Mouse (Mus musculus) Patski (cell line): ENCODE measurements around the gene Sox18. TPM values are rescaled to one million over a fixed set of nuclear protein-coding genes. Genes with fewer than 3 reads are reported as not detected.
A peak's percentile ranks its signal among the peaks of the same experiment; 100 is the strongest.

Source experiments
- ATAC-seq: fragments of 100-300 bp; one replicate; pipeline ENCODE4 v1.8.0; 2021
- CTCF ChIA-PET: fragments of 350-600 bp; sonication (Branson Sonifier 250); formaldehyde crosslinking; loops from one replicate; lab custom pipeline; 2022; ENCODE audit warnings: inconsistent platforms; lab: Charles Lee
- POLR2A ChIA-PET: fragments of 350-600 bp; sonication (Branson Sonifier 250); formaldehyde crosslinking; loops from one replicate; lab custom pipeline; 2022; ENCODE audit warnings: antibody characterized with exemption, inconsistent platforms; lab: Charles Lee
- DNase-seq: peaks from one replicate; pipeline ENCODE4 v3.0.0-alpha.2; 2011; ENCODE audit warnings: low read depth, low spot score
- H3K27me3 ChIP-seq: fragments of 371-371 bp; one replicate; pipeline ENCODE4 v1.5.1; 2021
- CTCF ChIP-seq: fragments of 100-300 bp; IDR thresholded peaks from one replicate; pipeline ENCODE4 v1.5.1; 2021
- in situ Hi-C: fragments of 300-500 bp; cut with MboI; formaldehyde crosslinking; loops from 3 replicates; pipeline ENCODE4 v1.11.1; 2018; ENCODE audit warnings: low pct_unique_long_range_greater_than_20kb, mixed read lengths
- polyA plus RNA-seq: library from polyadenylated mRNA; unstranded; gene quantifications from one replicate; pipeline ENCODE4 v1.2.3, GENCODE M21; 2021

The Sox18 gene
- polyA plus RNA-seq, 1 experiment from 2014 or later: 0.04 TPM

- POLR2A ChIA-PET: interaction anchor here (0.5 kb wide), 1 partner anchor 290 kb away, joined by 3 read pairs; no protein-coding TSS in a partner anchor
- no peak for DNase-seq
- ATAC-seq: peak; percentile 6
- no peaks in the 10 kb centered on the region for H3K27me3 ChIP-seq
- in situ Hi-C loops: no loop called here
- no peak for TF ChIP-seq CTCF
- CTCF ChIA-PET: interaction anchor here (1.4 to 6.4 kb wide), 2 partner anchors 17 to 44 kb away, joined by 4 to 135 read pairs; partner anchors contain the start of gene Gm29797
Measured at GRCm38 (mm10) chr2:181680716-181681117, 9.3 kb upstream of the Sox18 start.

DNA sequence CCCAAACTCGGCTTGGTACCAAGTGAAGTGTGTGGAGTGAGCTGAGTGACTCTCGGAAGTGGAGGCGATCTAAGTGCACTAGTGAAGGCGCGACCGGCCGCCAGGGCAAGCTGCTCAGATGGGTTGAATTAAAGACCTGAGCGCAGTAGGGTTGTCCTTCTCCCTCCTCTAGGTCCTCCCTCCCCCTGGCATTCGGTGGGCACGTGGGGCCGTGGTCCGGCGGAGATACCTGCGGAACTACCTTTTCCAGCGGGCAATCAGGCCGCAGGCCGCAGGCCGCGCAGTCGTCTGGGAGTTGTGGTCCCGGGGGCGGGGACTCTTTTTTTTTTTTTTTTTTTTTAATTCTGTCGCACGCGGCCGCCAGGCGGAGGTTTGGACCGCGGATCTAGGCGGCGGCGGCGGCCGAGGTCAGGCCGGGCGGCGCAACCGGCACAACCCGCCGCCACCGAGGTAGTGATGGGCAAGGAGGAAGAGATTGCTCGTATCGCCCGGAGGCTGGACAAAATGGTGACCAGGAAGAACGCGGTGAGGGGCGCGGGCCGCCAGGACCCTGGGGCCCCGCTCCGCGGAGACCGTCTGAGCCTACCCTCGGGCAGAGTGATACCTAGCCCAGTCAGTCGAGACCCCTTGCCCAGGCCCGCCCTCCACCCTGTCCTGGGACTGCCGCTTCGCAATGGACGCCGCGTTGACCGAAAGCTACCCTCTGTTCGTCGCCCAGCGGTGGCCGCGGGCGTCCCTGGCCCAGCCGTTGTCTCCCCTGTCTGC lies 8.7 kb upstream of the Sox18 start, which contains the start of gene Tcea2:
Gene Tcea2, plus strand, starts transcription at position 360 of the 765 bp plus-strand sequence.
- ChIA-PET CTCF (interaction anchor here (1.1 to 6.4 kb wide), 7 partner anchors 10 to 184 kb away, joined by 3 to 135 read pairs (median 6); partner anchors contain the start of genes Gm29797 and Tpd52l2), POLR2A (interaction anchor here (0.5 to 0.7 kb wide), 2 partner anchors 97 to 290 kb away, joined by 3 to 4 read pairs; no protein-coding TSS in a partner anchor)
- ATAC-seq (peak; percentile 46), DNase-seq (peak; percentile 35)
- H3K27me3 ChIP-seq: no peaks in the 10 kb centered on the region
- no peak for TF ChIP-seq CTCF
- in situ Hi-C loops: loop anchor here (5.0 kb wide), 1 partner anchor 38 kb away; no protein-coding TSS in a partner anchor

- in situ Hi-C loops: loop anchor here (5.0 kb wide), 1 partner anchor 36 kb away; no protein-coding TSS in a partner anchor
- no peaks in the 10 kb centered on the region for H3K27me3 ChIP-seq
- peak; percentile 48 for DNase-seq
- ATAC-seq: peak; percentile 80
- POLR2A ChIA-PET: no interaction called here
- no peak for TF ChIP-seq CTCF
- CTCF ChIA-PET: interaction anchor here (0.6 to 6.4 kb wide), 32 partner anchors 8 to 376 kb away, joined by 3 to 135 read pairs (median 4); partner anchors contain the start of genes Abhd16b, Gm29797, Samd10 and Tpd52l2
Measured at GRCm38 (mm10) chr2:181678780-181679179, 7.3 kb upstream of the Sox18 start.

DNA sequence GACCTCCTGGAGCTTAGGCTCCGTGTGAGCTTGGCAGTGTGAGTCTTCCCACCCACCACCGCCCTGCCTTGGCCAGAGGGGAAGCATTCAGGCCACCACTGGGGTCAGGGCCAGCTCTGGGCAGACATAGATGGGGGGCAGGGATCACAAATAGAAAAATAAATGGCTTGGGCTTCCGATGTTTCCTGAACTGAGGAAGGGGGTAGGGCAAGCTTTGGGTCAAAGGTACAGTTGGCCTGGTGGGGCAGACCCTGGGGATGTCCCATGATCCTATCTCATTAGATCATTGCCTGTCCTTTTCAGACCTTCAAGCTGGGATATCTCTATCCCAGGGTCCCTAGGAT lies 6.3 kb upstream of the Sox18 start:
- in situ Hi-C loops: loop anchor here (5.0 kb wide), 1 partner anchor 35 kb away; no protein-coding TSS in a partner anchor

GRCm38 (mm10) chr2:181677096-181677754 lies 5.8 kb upstream of the Sox18 start:
- DNase-seq (no peak), ATAC-seq (no peak)
- peaks cover 12% of the 10 kb centered on the region for H3K27me3 ChIP-seq
- ChIA-PET POLR2A (no interaction called here), CTCF (interaction anchor here (1.4 to 6.4 kb wide), 5 partner anchors 14 to 45 kb away, joined by 5 to 135 read pairs (median 25); partner anchors contain the start of gene Gm29797)
- TF ChIP-seq CTCF: no peak
- in situ Hi-C loops: loop anchor here (5.0 kb wide), 1 partner anchor 35 kb away; no protein-coding TSS in a partner anchor

More for the DNA sequence above, 6.3 kb upstream of the Sox18 start:
- no peak for TF ChIP-seq CTCF
- DNase-seq (no peak), ATAC-seq (no peak)
- H3K27me3 ChIP-seq: peaks cover 9% of the 10 kb centered on the region
- POLR2A ChIA-PET: no interaction called here
- CTCF ChIA-PET: interaction anchor here (1.1 to 6.4 kb wide), 12 partner anchors 10 to 288 kb away, joined by 3 to 135 read pairs (median 7); partner anchors contain the start of gene Gm29797

DNA sequence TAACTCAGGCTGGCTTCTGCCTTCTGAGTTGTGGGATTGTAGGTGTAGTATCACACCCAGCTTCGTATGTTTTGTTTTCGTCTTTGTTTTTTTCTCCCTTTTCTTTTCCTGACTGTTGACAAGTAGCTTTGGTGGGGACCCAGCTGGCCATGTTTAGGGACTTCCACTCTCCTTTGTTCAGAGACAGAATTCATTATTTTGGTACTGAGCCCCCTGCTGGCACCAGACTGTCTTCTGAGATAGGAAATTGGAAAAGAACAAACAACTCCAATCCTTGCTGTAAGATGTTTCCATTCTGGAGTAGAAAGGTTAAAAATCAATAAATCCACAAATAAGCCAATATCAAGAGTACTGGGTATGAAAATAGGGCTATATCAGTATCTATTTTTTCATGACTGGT lies 5.0 kb upstream of the Sox18 start:
- TF ChIP-seq CTCF: no peak
- H3K27me3 ChIP-seq: peaks cover 20% of the 10 kb centered on the region
- POLR2A ChIA-PET: no interaction called here
- DNase-seq (no peak), ATAC-seq (no peak)
- CTCF ChIA-PET: interaction anchor here (3.1 to 6.4 kb wide), 4 partner anchors 13 to 41 kb away, joined by 18 to 135 read pairs (median 54); partner anchors contain the start of gene Gm29797
- in situ Hi-C loops: loop anchor here (5.0 kb wide), 1 partner anchor 34 kb away; no protein-coding TSS in a partner anchor

DNA sequence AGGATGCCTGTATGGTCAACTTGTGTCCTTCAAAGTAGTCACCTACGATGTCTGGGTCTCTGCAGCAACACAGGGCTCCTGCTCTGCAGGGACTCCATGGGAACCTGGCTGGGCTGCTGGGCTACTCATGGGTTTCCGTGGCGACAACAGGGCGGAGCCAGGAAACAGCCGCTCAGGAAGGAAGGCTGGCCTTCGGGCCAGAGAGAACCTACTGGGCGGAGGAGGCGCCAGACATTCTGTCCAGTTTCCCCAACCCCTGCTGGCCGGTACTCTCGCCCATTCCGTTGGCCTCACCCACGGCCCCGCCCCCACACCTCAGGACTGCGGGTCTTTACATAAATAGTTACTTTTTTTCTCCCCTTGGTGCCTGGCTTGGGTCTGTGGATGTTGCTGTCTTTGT lies 4.0 kb upstream of the Sox18 start:
- no peak for TF ChIP-seq CTCF
- peaks cover 29% of the 10 kb centered on the region for H3K27me3 ChIP-seq
- ATAC-seq (no peak), DNase-seq (no peak)
- ChIA-PET POLR2A (no interaction called here), CTCF (no interaction called here)
- in situ Hi-C loops: loop anchor here (5.0 kb wide), 1 partner anchor 33 kb away; no protein-coding TSS in a partner anchor

DNA sequence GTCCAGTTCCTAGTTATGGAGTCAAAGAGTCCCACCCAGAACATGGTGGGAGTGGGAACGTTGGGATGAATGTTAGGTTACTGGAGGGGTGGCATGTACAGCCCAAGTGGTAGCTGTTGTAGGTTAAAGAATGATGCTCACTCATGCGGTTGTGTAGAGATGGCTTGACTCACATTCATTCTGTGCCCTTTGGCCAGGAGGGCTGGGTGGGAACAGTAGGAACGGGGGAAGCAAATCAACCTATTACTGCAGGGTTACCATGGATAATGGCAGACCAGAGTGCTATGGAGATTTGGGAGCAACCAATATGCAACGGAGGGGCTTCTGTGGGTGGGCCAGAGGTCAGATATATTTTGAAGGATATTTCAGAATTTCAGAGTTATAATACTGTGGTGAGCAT lies 3.5 kb upstream of the Sox18 start:
- ChIA-PET CTCF (interaction anchor here (1.0 kb wide), 1 partner anchor 30 kb away, joined by 4 read pairs; no protein-coding TSS in a partner anchor), POLR2A (interaction anchor here (0.6 kb wide), 1 partner anchor 75 kb away, joined by 4 read pairs; no protein-coding TSS in a partner anchor)
- H3K27me3 ChIP-seq: peaks cover 35% of the 10 kb centered on the region
- DNase-seq: no peak
- in situ Hi-C loops: loop anchor here (5.0 kb wide), 1 partner anchor 33 kb away; no protein-coding TSS in a partner anchor
- TF ChIP-seq CTCF: no peak
- ATAC-seq: no peak

DNA sequence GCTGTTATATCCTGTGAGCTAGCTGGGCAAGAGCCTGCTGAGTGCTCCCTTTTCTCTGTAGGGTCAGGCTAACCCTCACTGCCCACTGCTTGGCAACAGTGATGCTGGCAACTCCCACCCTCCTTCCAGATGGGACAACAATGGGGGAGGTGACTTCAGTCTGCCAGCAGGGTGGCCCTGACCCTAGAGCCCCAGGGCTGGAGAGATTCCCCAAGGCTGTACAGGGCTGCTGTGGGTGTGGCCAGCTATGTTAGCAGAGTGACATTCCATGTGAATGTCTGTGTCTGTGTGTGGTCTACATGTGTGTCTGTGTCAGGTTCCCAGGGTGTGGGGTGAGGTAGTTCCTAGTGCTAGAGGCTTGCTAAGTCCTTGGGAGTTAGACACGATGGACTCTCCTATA lies 2.1 kb upstream of the Sox18 start:
- ATAC-seq (peak; percentile 10), DNase-seq (no peak)
- CTCF ChIA-PET: interaction anchor here (1.2 to 2.9 kb wide), 2 partner anchors 15 to 27 kb away, joined by 3 to 18 read pairs; partner anchors contain the start of gene Gm29797
- peaks cover 47% of the 10 kb centered on the region for H3K27me3 ChIP-seq
- POLR2A ChIA-PET: interaction anchor here (1.3 kb wide), 1 partner anchor 20 kb away, joined by 4 read pairs; no protein-coding TSS in a partner anchor
- TF ChIP-seq CTCF: no peak
- in situ Hi-C loops: no loop called here
